Mouse (Mus musculus) mouse trophoblast stem cell (cell line): ENCODE results near the gene Ndufaf2.

ENCODE experiments used
- in situ Hi-C, 2 experiments: fragments of 300-500 bp; cut with MseI, MboI; formaldehyde crosslinking; loops; 2 replicates in 1 of 2; 3 replicates in 1 of 2; pipeline ENCODE4 v1.15.1; 2025

The Ndufaf2 gene

GRCm38 (mm10) chr13:107969961-107970391 lies 188.4 kb downstream of the Ndufaf2 start:
- in situ Hi-C loops = no loop called here

GRCm38 (mm10) chr13:107964616-107965015 lies 193.8 kb downstream of the Ndufaf2 start:
- in situ Hi-C loops = no loop called here

- in situ Hi-C loops = no loop called here
Measured at GRCm38 (mm10) chr13:107963471-107963870, 195.0 kb downstream of the Ndufaf2 start.

GRCm38 (mm10) chr13:107962741-107963140 lies 195.7 kb downstream of the Ndufaf2 start:
- in situ Hi-C loops = no loop called here

- in situ Hi-C loops = no loop called here
Measured at GRCm38 (mm10) chr13:107961972-107962371, 196.5 kb downstream of the Ndufaf2 start.

GRCm38 (mm10) chr13:107961501-107961900 lies 196.9 kb downstream of the Ndufaf2 start:
- in situ Hi-C loops = no loop called here

- in situ Hi-C loops = no loop called here
Measured at GRCm38 (mm10) chr13:107960549-107960948, 197.9 kb downstream of the Ndufaf2 start.

- in situ Hi-C loops = no loop called here
Measured at GRCm38 (mm10) chr13:107959891-107960290, 198.5 kb downstream of the Ndufaf2 start.

- in situ Hi-C loops = no loop called here
Measured at GRCm38 (mm10) chr13:107956246-107956645, 202.2 kb downstream of the Ndufaf2 start.

GRCm38 (mm10) chr13:107955327-107956110 lies 202.9 kb downstream of the Ndufaf2 start:
- in situ Hi-C loops = no loop called here

- in situ Hi-C loops = no loop called here
Measured at GRCm38 (mm10) chr13:107954445-107955261, 203.8 kb downstream of the Ndufaf2 start.

GRCm38 (mm10) chr13:107954100-107954444 lies 204.4 kb downstream of the Ndufaf2 start:
- in situ Hi-C loops = no loop called here
